Mouse (Mus musculus) liver, embryonic 15.5 days (tissue): ENCODE measurements at regions not wholly inside any gene's neighbourhood (a gene's known extent, or its start where the extent isn't known, plus 50 kb on each side); places are given as distances from the start of the nearest gene placed in this dataset.

Experiments used
- ATAC-seq: fragments of 200-750 bp; cut with Nextera tagmentation; 2 replicates; pipeline ENCODE4 v1.8.0; 2017; ENCODE audit warnings: moderate number of reproducible peaks, mild to moderate bottlenecking, moderate library complexity; ENCODE audit not compliant: insufficient read depth
- H3K27ac ChIP-seq: fragments of 300-500 bp; sonication (generic); replicated peaks from 2 replicates; pipeline ENCODE4 v1.5.1; 2015; ENCODE audit warnings: mild to moderate bottlenecking, inconsistent platforms
- H3K27me3 ChIP-seq: fragments of 300-500 bp; sonication (generic); 2 replicates; pipeline ENCODE4 v1.6.1; 2015; ENCODE audit warnings: mild to moderate bottlenecking, inconsistent platforms
- H3K36me3 ChIP-seq: fragments of 300-500 bp; sonication (generic); replicated peaks from 2 replicates; pipeline ENCODE4 v1.6.1; 2015; ENCODE audit warnings: moderate library complexity, mild to moderate bottlenecking, inconsistent platforms
- H3K4me1 ChIP-seq: fragments of 300-500 bp; sonication (generic); replicated peaks from 2 replicates; pipeline ENCODE4 v1.6.1; 2015; ENCODE audit warnings: inconsistent platforms
- H3K4me2 ChIP-seq: fragments of 300-500 bp; sonication (generic); 2 replicates; pipeline ENCODE4 v1.6.1; 2015; ENCODE audit warnings: moderate library complexity, mild to moderate bottlenecking, inconsistent platforms
- H3K4me3 ChIP-seq: fragments of 300-500 bp; sonication (generic); replicated peaks from 2 replicates; pipeline ENCODE4 v1.5.1; 2015; ENCODE audit warnings: mild to moderate bottlenecking, inconsistent platforms
- H3K9ac ChIP-seq: fragments of 300-500 bp; sonication (generic); 2 replicates; pipeline ENCODE4 v1.6.1; 2015; ENCODE audit warnings: moderate library complexity, mild to moderate bottlenecking, inconsistent platforms
- H3K9me3 ChIP-seq: fragments of 300-500 bp; sonication (generic); replicated peaks from 2 replicates; pipeline ENCODE4 v1.6.1; 2016; ENCODE audit warnings: inconsistent platforms
- WGBS: fragments of 180-500 bp; shearing (Covaris S2); methylation state at CpG from one replicate; pipeline ENCODE4 v1.1.7; 2015; ENCODE audit warnings: mixed read lengths; ENCODE audit not compliant: insufficient replicate concordance; 5-methylcytosine and 5-hydroxymethylcytosine counted together

DNA sequence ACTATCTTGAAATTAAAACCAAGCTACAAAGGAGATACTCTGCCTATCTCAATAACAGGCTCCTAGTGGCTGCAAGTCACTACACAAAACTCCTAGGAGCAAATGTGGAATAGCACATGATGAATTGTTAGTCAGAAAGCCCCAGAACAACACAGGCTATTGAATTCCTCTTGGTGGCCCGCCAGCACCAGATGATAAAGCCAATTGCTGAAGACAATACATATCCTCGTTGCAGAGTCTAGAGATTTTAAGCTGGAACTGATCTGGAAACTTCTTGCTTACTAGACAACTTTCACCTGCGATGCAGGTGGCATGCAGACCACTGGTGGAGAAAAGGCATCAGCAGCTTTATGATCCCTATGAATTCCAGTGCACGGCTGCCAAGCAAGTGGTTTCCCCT, 126.5 kb upstream of the Eya4 start:
- H3K27ac ChIP-seq = no peak overlapping the region
- no peak overlapping the region for H3K4me2 ChIP-seq
- no peaks in the 10 kb centered on the region for H3K36me3 ChIP-seq
- no peak for ATAC-seq
- no peaks in the 10 kb centered on the region for H3K4me1 ChIP-seq
- H3K4me3 ChIP-seq = no peak overlapping the region
- no peak overlapping the region for H3K9ac ChIP-seq
- H3K27me3 ChIP-seq = no peaks in the 10 kb centered on the region
- WGBS = 54% methylated on average over 4 of the region's 4 CpGs
- H3K9me3 ChIP-seq = no peaks in the 10 kb centered on the region

DNA sequence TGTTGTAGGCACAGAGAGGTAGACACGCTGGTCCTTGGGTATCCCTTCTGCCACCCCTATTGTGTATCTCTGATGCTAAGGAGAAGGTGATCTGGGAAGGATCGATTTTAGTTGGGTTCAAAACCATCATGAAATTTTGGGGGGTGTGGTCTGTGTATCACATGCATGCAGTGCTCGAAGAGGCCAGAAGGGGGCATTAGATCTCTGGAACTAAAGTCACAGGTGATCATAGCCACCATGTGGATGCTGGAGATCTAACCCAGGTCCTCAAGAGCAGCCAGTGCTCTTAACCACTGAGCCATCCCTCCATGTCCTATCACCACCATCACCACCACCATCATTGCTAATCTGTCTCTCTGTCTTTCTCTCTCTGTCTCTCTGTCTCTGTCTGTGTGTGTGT, 100.4 kb upstream of the Eya4 start:
- Histone ChIP-seq H3K4me2 (no peak overlapping the region), H3K36me3 (no peaks in the 10 kb centered on the region), H3K9me3 (no peaks in the 10 kb centered on the region), H3K4me3 (no peak overlapping the region), H3K4me1 (no peaks in the 10 kb centered on the region), H3K9ac (no peak overlapping the region), H3K27ac (no peak overlapping the region), H3K27me3 (no peaks in the 10 kb centered on the region)
- no peak for ATAC-seq
- 52% methylated on average over 3 of the region's 3 CpGs for WGBS

- no peak overlapping the region for H3K27ac ChIP-seq
- no peak overlapping the region for H3K9ac ChIP-seq
- 69% methylated on average over 3 of the region's 3 CpGs for WGBS
- no peak overlapping the region for H3K4me3 ChIP-seq
- no peak for ATAC-seq
- no peaks in the 10 kb centered on the region for H3K9me3 ChIP-seq
- H3K4me1 ChIP-seq = no peaks in the 10 kb centered on the region
- H3K27me3 ChIP-seq = no peaks in the 10 kb centered on the region
- no peaks in the 10 kb centered on the region for H3K36me3 ChIP-seq
- H3K4me2 ChIP-seq = no peak overlapping the region
These were observed 100.0 kb upstream of the Eya4 start for GRCm38 (mm10) chr10:23450647-23450979.

GRCm38 (mm10) chr10:23449860-23450646, 99.5 kb upstream of the Eya4 start:
- Histone ChIP-seq H3K36me3 (no peaks in the 10 kb centered on the region), H3K4me3 (no peak overlapping the region), H3K4me1 (no peaks in the 10 kb centered on the region), H3K4me2 (no peak overlapping the region), H3K27me3 (no peaks in the 10 kb centered on the region), H3K27ac (no peak overlapping the region), H3K9ac (no peak overlapping the region), H3K9me3 (no peaks in the 10 kb centered on the region)
- WGBS = 59% methylated on average over 19 of the region's 19 CpGs
- no peak for ATAC-seq

DNA sequence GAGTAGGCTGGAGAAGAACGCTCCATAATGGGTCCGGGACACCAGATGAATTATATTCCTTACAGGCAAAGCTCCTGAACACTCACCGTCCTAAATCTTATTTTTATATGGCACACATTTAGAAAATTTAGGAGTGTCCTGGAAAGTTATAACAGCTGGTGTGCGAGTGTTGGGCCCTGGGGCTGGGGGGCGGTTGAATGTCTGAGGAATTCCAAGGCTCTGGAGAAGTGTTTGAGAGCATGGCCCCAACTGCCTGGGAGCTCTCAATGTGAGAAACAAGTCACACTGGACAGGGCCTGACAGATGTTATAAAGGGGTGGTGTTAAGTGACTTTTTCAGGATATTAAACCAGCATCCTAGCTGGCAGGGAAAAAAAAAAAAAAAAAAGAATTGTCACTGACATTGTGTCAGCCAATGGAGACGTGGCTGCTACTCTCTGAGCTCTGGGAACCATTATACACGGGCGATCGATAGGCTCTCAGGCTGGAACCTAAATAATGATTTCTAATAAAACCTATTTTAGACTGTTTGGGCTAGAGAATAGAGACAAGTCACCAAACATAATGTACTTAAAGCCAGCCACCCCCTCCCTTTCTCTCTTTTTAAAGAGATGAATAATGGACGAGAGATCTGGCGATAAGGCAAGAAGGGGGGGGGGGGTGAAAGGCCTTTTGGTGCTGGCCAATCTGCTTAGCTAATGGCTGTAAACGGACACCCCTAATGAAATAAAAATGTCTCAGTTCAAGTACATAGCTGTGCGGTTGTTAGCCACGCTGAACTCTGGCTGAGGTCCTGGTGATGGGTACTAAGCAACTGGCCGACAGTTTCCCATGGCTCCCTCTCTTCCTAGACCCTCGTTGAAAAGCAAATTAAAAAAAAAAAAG, 98.6 kb upstream of the Eya4 start:
- no peaks in the 10 kb centered on the region for H3K4me1 ChIP-seq
- no peak overlapping the region for H3K4me2 ChIP-seq
- no peaks in the 10 kb centered on the region for H3K36me3 ChIP-seq
- H3K27ac ChIP-seq = no peak overlapping the region
- H3K9ac ChIP-seq = no peak overlapping the region
- no peaks in the 10 kb centered on the region for H3K9me3 ChIP-seq
- no peak for ATAC-seq
- WGBS = 67% methylated on average over 16 of the region's 16 CpGs
- no peak overlapping the region for H3K4me3 ChIP-seq
- no peaks in the 10 kb centered on the region for H3K27me3 ChIP-seq

GRCm38 (mm10) chr10:23430376-23430775, 79.8 kb upstream of the Eya4 start:
- 51% methylated on average over 2 of the region's 2 CpGs for WGBS
- no peak overlapping the region for H3K9ac ChIP-seq
- no peaks in the 10 kb centered on the region for H3K4me1 ChIP-seq
- no peaks in the 10 kb centered on the region for H3K9me3 ChIP-seq
- no peak for ATAC-seq
- H3K4me2 ChIP-seq = no peak overlapping the region
- no peak overlapping the region for H3K27ac ChIP-seq
- H3K4me3 ChIP-seq = no peak overlapping the region
- H3K27me3 ChIP-seq = no peaks in the 10 kb centered on the region
- no peaks in the 10 kb centered on the region for H3K36me3 ChIP-seq

GRCm38 (mm10) chr10:23413794-23414518, 63.4 kb upstream of the Eya4 start:
- Histone ChIP-seq H3K9me3 (no peaks in the 10 kb centered on the region), H3K4me3 (no peak overlapping the region), H3K4me2 (no peak overlapping the region), H3K9ac (no peak overlapping the region), H3K27me3 (no peaks in the 10 kb centered on the region), H3K27ac (no peak overlapping the region), H3K36me3 (no peaks in the 10 kb centered on the region), H3K4me1 (no peaks in the 10 kb centered on the region)
- WGBS = 63% methylated on average over 7 of the region's 7 CpGs
- ATAC-seq = no peak

DNA sequence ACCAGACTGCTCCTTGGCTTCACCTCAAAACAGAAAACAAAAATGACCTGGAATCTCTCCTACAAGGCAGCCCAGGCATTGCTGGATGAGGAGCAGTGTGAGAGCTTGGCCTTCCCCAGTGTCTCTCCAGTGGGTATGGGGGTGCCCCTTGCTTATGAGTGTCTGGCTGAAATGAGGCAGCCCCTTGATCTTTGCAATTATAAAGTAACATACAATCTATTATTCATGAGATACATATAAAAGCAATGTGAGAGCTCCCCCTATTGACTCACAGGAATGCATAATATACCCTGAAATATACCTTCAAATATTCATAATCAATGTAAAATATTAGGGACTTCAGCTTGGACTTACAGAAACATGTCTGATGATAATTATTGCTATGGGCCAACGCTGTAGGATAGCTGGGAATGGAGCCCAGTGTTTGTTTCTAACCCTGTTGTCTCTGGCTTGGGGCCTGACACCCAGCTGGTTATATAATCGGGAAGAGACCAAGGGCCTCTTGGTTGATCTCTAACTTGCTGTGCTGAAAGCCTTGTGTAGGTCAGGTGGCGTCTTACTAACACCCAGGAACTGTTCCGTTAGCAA, 52.9 kb upstream of the Eya4 start:
- Histone ChIP-seq H3K9me3 (no peaks in the 10 kb centered on the region), H3K9ac (no peak overlapping the region), H3K4me2 (no peak overlapping the region), H3K4me3 (no peak overlapping the region), H3K27ac (no peak overlapping the region), H3K27me3 (no peaks in the 10 kb centered on the region), H3K4me1 (no peaks in the 10 kb centered on the region), H3K36me3 (no peaks in the 10 kb centered on the region)
- WGBS = 54% methylated on average over 4 of the region's 4 CpGs
- ATAC-seq = no peak
